Mouse (Mus musculus): ENCODE results near the gene Rab11fip2. TPM values are rescaled to one million over a fixed set of nuclear protein-coding genes. Genes with fewer than 3 reads are reported as not detected.
A peak's percentile ranks its signal among the peaks of the same experiment; 100 is the strongest.

Gene Rab11fip2
- 16.1 and 22.3 TPM in 2 replicates for total RNA-seq (2021)
- long read RNA-seq, partial matches to known transcripts = 3 of 8 reads
- long read RNA-seq, other reads (novel, unspliced or antisense) = 5 of 8 reads

- peak; percentile 88 for DNase-seq
Measured at GRCm38 (mm10) chr19:59943322-59943871, at the start of gene Rab11fip2. TSS of gene Rab11fip2 (minus strand) at chr19:59943654.

DNA sequence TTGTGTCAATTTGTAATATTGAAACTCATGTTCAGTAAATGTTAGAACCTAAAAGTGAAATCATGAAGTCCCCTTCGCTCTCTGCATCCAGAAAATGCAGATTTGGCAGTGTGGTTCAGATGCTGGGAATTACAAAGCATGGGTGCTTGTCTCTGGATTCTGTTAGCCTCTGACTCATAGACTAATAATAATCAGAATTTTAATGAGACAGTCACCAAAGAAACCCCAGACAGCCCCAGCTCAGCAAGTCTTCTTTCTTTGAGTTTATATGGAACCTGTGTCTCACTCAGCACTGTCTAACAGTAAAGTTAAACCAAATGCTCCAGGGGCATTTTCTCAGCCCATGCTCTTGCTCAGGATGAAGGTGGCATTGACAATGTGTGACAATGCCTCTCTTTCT, 38.1 kb upstream of the Rab11fip2 start:
- DNase-seq = no peak

DNA sequence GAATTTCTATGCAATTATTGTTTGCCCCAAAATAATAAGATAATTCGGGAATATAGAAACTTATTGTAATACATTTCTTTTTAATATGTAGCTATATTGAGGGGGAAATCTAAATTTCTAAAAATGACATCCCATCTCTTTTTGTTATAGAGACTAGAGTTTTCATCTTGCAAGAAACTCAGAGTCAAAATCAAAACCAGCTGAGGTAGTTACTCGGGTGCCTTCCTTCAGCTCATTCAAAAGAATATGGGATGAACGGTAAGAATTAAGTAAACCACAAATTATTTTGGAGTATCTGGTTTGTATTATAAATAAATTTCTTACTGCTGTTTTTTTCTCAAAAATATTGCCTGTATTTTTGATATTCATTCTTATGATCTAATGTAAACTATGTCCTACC, 11.5 kb upstream of the Rab11fip2 start:
- no peak for DNase-seq

DNA sequence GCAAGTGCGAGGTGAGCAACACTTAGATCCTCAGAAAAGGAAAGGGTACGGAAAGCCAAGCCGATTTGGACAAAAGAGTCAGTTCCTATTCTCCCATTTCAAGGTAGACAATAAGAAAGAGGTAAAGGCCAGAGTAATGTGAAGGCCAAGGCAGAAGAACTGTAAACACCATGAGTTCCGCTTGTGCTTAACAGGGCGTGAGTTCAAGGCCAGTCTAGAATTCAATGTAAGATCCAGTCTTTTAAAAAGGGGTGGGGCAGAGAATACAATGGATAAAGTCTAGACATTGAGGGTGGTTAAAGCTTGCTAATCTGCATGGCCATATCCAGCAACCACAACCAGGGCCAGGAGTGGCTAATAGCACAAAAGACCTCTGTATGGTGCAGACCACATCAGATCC, 6.3 kb upstream of the Rab11fip2 start:
- no peak for DNase-seq

- DNase-seq = no peak
Measured at GRCm38 (mm10) chr19:59942716-59943321, 635 bp downstream of the Rab11fip2 start.

GRCm38 (mm10) chr19:59939711-59940110, 3.7 kb downstream of the Rab11fip2 start:
- no peak for DNase-seq

DNA sequence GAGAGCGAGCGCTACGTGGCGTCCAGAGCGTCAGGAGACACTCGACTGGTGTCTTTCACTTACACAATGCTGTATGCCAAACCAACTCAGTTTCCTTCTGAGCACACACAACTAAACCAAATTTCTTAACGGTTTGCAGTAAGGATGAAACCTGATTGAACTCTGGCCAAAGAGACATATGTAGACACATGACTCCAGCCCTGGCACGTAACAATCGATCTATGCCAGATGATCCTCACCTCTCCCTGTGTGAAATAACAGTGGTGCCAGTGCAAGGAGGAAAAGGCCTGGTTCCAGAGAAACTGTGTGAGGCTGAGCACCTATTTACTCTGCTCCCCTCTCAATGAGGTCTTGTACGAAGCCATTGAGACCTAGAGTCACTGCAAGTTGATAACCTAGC, 11.4 kb downstream of the Rab11fip2 start:
- no peak for DNase-seq

- DNase-seq = no peak
Measured at GRCm38 (mm10) chr19:59928672-59929071, 14.8 kb downstream of the Rab11fip2 start.

DNA sequence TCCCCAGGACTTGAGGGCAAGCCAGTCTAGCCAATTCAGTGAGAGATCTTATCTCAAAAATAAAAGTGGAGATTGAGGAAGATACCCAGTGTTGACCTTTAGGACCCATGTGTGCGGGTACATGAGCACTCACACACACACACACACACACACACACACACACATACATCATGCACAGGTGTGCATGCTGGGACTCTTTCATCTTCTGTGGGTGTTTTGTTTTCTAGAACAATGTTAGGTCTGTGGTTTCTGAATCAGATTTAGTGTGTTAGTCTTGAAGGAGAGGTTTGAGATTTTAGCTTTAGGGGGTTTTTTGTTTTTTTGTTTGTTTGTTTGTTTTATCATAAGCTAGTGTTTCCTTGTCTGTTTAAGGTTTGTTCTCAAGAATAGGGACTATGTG, 17.3 kb downstream of the Rab11fip2 start:
- no peak for DNase-seq

DNA sequence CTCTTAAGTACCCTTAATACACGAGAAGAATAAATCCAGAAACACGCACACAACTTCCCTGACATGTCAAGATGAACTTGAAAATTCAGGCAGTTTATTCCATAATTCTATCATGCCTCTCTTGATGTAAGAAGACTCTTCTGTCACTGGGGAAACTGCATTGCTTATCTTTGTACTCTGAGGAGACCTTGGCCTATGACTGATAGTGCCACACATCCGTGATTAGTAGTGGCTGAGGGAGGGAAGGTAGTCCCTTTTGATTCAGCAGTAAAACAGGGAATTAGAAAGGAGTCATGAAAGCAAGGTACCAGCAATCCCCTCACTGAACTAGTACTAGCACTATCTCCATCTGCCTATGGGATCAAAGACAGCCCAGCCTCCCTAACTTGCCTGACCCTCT, 22.6 kb downstream of the Rab11fip2 start:
- DNase-seq = no peak

DNA sequence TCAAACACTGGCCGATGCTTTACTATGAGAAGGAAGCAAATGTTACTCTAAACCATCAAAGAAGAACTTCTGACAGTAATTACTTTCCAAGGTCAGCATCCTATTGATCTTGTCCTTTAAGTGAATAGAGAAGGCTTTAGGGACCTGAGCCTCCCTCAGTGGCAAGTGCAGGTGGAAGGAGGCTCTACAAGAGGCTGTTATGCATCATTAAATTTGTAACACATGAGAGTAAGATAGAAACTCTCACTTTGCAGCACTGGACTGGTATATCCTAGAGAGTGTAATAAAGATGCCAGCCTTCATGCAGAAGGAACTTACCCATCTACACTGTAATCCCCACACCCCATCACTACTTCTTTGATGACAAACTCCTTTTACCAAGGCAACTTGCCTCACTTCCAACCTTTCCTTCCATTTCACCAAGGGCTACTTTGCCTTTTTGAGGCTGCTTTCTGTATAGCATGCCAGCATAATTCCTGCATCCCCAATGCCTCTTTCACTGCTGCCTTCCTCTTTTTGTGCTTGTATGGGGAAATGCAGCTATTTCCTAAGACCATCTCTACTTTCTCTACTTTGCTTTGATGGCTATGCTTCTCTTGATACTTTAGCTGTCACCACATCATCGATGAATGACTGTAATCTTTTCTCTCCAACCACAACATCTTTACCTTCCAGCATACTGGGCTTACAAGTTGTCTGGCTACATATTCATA, 25.4 kb downstream of the Rab11fip2 start:
- DNase-seq = no peak

DNA sequence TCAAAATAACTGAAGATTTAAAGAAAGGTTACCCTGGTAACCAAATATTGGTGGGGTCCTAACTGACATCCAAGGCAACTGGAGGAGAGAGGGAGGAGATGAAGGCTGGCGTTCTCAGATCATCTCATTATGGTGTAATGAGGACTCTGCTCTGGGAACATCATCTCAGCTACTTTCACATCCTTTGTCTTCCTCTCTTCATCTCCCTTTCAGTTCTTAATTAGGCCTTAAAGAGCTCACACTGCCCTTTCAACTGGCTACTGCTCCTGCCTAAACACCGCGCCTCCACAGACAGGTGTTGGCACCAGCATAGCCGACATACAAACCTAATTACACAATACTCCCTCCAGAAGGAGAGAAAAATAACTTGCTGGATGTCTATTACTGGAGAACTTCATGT, 31.9 kb downstream of the Rab11fip2 start:
- no peak for DNase-seq

- DNase-seq = no peak
Measured at GRCm38 (mm10) chr19:59905296-59906081, 38.0 kb downstream of the Rab11fip2 start.

GRCm38 (mm10) chr19:59899965-59900364, 43.5 kb downstream of the Rab11fip2 start:
- no peak for DNase-seq

DNA sequence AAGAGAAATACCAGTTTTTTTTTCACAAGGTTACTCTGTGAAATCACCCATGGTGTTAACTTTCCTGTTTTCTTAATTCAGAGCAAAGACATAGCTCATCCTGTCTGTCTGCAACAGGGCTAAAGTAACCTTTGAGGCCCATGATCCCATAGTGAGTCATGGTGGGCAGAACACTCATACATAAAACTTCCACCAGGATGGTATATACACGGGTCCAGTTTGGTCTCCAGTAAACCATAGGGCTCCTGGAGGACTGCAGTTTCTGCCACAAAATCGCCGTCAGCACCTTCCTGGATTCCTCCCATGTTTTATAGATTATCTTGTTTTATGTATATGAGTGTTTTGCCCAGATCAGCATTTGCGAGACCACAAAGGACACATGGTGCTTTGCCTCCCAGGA, 45.2 kb downstream of the Rab11fip2 start:
- DNase-seq = no peak

DNA sequence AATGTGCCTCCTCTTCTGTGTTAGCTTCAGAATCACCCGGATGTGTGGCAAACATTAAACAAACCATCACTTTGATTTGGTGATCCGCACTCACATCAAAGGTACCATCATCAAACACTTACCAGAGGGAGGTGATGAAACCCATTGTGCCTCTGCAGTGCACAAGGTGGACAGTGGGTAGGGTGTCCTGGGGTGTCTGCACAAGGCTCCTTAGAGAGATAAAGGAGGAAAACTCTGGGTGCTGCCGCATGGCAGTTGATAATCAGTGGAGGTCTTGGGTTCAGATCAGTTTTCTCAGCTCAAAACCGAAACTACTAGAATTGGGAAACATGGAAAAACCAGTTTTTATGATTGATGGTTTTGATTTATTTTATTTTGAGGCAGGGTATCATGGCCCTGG, 54.1 kb downstream of the Rab11fip2 start:
- no peak for DNase-seq

DNA sequence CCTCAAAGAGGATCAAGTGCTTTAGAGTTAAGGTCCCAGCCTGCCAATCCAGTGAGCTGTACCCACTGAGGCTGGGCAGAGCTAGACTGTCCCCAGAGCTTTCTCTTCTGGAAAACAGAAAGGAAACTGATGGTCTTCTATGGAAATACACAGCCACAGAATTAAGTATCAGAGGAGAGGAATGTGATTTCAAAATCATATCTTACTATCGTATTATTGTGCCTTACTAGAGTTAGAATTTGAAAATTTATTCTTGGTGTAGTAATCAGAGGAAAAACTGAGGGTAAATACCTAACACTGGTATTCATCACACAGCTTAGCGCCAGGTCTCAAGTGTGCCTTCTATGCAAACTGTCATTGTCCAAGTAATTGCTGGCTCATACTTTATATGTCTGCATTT, 54.6 kb downstream of the Rab11fip2 start:
- no peak for DNase-seq

DNA sequence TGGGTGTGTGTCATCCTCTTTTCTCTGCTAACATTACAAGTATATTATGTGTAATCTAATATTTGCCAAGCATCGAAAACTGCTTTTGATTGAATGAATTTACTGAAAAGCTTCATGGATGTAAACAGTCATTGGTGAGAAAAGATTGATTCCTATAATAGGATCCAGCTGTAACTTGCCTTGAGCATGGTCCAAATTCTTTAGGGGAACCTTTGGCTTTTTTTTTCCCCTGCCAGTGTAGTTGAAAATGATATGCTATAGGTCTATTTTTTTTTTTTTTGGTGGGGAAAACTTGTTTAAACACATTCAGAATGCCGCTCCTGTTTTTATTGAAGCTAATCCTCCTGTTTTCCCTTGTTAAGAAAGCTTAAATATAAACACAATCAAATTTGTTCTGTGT, 55.6 kb downstream of the Rab11fip2 start:
- DNase-seq = no peak

- DNase-seq = no peak
Measured at GRCm38 (mm10) chr19:59885301-59885700, 58.2 kb downstream of the Rab11fip2 start.

DNA sequence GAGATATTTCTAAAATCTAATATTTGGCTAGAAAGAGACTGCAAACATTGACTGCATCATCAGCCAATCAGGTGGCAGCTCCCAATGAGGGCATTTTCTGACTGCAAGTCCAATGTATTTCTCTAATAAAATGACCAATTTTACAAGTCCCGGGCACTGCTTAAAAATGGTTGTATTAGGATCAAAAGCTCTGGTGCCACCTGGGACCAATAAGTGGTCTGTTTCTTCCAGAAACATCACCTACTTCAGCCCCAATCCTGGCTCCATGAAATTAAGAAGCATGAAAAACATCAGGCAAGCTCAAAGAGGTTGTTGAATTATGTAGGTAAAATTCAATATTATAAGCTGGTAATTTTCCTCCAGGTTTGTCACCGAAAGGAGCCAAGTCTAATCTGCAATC, 66.2 kb downstream of the Rab11fip2 start:
- DNase-seq = no peak

DNA sequence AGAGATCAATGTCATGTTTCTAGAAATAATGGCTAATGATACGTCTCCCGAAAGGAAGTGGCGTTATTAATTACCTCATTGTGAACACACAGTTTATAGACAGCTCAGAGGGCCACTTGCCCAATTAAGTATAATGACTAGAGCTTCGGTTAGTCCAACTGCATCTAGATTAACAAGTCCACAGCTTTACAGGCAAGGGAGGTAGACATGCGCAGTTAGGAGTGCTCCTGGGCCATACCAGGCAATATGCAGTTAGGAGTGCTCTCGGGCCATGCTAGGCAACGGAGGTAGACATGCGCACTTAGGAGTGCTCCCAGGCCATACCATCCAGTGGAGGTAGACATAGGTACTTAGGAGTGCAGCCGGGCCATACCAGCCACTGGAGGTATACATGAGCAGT, 76.8 kb downstream of the Rab11fip2 start:
- DNase-seq = no peak

DNA sequence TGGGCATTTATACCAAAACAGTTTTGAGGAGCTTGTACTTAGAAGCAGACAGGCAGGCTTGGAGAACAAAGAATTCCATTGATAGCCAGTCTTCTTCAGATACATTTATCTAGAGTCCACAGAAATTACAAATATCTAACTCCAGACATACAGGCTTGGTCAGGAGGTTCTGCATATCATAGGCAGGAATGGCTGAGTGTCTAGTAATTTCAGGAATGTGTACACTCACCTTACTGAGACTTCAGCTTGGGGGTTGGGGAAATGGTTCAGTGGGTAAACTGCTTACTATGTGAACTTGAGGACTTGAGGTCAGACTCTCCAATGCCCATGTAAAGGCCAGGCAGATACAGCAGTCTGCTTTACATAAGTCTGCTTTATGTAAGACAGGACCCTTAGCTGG, 81.0 kb downstream of the Rab11fip2 start:
- no peak for DNase-seq

DNA sequence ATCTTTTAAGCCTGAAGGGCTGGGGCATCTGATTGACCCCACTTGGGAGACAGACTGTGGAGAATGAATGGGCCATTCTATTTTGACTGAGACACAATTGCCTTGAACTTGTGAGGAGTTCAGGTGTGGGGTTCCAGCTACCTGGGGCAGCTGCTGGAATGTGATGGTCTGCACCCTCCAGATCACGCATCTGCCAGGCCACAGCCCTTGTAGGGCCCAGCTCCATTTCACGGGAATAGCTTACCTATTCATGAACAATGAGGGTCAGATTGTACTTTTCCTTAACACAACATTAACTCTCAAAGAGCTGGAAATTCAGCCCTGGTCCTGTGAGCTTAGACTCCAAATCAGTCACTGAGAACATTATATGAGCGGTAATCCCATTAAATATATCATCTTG, 82.7 kb downstream of the Rab11fip2 start:
- no peak for DNase-seq

Measured in adrenal gland, postnatal 25 days (tissue).